Mouse (Mus musculus): ENCODE measurements at regions not wholly inside any gene's neighbourhood (a gene's known extent, or its start where the extent isn't known, plus 50 kb on each side); places are given as distances from the start of the nearest gene placed in this dataset.

DNA sequence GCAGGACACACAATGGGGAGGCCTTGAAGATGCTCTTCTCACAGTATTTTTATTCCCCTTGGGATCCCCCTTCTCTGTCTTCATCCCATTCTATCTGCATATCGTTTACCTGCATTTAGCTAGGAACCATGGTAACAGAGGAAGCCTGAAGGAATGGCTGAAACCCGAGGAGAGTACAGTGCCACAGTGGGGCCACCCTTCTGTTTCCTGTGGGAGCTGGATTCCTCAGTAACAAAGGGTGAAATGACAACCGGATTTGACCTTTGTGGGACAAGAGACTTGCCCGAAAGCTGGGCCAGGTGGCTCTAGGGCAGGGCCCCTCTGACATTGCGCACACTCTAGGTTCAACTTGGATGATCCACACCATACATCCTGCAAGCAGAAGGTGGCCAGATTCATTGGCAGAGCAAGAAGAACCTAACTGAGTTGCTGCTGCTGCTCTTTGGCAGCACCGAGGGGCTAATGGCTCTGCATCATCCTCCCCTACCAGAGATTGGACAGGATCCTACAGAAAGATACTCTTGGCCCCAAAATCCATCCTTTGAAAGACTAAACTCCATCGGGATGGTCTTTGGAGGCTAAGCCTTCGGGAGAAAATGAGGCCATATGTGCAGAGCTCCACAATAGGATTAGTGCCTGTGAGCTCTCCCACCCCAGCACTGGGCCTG is 310.0 kb downstream of the Sox9 start:
- no peak for DNase-seq (ENCODE audit: low read depth)

DNA sequence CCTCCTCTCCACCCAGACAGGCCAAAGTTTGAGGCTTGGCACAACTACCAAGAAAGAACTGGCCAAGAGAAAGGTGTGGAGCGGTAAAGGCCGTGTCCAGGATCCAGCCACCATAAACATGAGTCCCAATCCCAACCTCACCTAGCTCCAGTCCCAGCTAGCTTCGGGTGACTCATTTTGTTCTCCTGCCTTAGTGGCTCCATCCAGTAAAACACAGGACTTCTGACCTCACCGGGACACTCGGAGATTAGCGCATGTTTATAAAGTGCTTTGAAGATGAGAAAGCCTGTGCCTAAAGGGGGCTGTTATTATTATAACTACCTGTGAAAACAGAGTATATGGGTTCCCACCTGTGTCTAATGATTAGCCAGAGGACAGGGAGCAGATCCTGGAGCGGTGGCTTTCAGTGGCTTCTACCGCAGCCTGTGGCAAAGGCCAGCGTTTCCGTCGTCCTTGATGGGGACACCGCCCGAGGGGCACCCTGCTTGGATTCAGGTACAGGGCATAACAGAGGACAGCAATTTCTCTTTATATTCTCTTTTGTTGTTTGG is 311.9 kb downstream of the Sox9 start:
- no peak for DNase-seq (ENCODE audit: low read depth)

DNA sequence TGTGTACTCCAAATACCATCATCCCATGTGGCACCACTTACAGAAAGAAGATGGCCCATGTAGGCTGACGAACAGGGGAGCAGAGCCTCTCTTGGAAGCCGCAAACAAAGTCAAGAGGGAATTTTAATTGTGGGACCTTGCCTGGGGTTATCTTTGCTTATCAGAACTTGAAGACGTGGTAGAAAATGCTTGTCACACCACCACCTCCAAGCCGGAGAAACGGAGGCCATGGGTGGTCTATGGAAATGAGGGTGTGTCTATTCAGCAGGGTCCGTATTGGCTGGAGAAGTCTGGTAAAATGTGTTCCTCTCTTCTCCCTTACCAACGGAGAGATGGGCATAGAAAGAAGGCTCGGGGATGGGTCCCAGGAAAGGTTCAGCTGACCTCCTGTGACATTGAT is 313.6 kb downstream of the Sox9 start:
- DNase-seq (ENCODE audit: low read depth): no peak

DNA sequence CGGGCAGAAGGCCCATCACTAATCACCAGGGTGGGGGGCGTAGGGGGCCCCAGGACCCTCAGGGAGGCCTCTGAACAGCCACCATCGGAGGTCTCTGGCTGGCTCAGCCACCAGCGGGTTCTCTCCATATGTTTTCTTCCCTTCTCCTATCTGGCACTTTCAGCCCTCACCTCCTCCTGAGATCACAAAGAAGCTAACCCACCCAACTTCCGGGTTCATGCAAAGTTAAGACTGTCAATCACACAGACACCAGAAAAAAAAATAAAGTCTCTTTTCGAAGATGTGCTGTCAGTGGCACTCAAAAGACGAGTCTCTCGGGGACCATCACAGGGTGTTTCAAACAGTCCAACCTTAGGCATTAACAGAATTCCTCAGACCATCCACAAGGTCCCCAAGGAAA is 314.2 kb downstream of the Sox9 start:
- no peak for DNase-seq (ENCODE audit: low read depth)

DNA sequence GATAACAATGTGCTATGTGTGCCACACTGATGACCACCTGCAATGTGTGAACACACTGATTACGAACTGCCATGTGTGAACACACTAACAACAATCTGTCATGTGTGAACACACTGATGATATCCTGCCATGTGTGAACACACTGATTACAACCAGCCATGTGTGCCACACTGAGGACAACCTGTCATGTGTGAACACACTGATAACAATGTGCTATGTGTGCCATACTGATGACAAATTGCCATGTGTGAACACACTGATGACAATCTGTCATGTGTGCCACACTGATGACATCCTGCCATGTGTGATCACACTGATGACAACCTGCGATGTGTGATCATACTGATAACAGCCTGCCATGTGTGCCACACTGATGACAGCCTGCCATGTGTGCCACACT is 316.3 kb downstream of the Sox9 start:
- DNase-seq (ENCODE audit: low read depth): no peak

DNA sequence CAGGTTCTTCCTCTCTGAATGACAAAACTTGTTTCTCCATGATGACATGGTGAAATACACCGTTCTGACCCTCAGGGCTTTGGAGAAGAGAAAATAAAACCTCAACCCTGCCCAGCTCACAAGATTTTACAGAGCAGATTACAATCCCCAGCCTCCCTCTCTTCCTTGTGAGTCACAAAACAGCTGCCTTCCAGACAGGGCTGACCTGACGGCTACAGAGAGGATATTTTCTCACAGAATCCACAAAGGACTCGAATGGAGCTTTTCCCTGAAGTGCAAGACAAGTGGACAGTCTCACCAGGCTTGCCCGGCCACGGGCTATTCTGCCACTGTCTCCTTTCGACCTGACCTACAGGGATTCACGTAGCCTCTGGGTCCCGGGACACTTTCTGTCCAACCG is 318.8 kb downstream of the Sox9 start:
- no peak for DNase-seq (ENCODE audit: low read depth)

DNA sequence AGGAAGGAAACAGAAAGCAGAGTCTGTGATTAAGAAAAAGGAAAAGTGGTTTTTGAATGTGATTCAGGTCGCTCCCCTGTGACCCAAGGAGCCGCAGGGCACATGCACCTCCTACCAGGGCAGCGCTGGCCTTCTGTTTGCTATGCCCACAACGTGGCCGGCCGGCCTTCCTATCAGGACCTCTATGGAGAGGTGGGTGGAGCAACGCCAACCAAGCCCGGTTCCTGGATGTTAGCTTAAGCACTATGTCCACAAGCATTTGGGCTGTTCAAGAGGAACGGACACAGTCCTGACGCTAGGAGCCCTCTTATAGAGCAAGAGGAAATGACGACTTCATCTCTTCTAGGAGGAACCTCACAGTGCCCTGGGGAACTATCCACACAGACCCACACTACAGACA is 319.5 kb downstream of the Sox9 start:
- DNase-seq (ENCODE audit: low read depth): no peak

DNA sequence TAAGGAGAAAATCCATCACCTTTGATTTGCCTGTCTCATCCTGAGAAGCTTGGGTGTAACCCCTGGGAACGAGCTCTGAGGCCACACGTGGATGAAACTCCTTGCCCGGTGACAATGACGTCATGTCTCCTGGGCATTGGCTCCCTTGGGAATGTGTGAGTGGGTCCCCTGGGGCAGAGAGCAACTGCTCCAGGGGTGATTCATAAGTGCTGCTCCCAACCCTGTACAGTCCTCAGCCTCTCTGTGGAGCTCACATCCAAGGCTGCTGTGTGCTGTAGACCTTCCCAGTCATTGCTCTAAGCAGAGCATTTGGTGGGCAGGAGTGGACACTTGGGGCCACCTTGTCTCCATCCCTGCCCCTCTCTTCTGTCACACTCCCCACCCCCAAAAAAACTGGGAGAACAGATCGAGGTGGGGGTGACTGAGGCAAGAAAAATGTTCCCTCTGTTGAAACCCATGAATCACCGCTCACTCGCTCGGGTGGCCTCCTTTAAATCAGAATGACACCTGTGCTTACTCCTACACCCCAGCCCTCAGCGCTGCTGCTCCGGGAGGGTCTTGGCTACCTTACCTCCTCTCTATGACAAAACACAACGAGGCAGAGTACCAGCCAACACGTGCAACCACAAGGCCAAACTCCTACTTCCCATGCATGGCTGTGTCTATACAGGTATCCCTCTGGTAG is 321.3 kb downstream of the Sox9 start:
- no peak for DNase-seq (ENCODE audit: low read depth)

DNA sequence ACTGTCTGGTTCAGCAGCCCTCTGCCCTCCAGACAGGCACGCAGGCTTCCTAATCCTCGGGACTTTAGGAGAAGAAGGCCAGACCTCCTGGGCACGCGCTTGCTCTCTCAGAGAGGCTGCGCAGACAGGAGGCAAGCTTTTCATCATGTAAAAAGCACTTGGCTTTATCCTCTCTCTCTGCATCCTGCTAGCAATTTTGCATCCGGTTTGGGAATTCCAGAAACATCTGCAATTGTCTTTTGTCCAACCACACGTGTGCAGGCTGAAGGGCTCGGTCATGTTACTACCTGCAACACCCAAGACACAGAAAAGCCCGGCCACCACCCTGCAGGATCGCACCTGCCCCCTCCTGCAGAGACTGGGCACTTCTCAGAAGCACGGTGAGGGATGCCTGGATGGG is 323.3 kb downstream of the Sox9 start:
- no peak for DNase-seq (ENCODE audit: low read depth)

DNA sequence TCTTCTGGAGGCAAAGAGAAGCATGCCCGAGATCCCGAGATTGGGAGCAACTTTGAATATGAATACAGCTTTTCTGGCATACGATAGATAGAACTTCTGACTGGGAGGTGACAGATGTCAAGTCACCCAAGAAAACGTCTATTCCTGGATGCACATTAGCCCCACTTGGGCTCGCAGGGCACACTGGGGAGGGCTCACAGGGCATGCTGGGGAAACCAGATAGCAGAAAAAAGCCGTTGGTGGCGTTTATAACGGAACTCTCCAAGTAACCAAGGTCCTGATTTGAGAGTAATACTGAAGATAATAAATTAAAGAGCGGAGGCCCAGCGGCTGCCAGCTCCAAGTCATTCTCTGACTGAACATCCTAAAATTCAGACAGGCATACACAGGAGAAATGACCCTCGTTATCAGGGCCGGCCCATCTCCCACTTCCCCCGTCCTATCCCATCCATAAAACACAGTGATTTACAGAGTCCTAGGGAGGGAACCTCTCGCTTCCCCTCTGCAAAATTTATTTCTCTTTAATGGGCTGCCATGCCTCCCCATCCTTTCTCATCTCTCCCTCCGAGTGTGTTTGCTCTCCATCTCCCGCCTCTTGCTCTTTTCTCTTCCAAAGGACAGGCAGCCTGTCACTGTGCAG is 325.3 kb downstream of the Sox9 start:
- no peak for DNase-seq (ENCODE audit: low read depth)

DNA sequence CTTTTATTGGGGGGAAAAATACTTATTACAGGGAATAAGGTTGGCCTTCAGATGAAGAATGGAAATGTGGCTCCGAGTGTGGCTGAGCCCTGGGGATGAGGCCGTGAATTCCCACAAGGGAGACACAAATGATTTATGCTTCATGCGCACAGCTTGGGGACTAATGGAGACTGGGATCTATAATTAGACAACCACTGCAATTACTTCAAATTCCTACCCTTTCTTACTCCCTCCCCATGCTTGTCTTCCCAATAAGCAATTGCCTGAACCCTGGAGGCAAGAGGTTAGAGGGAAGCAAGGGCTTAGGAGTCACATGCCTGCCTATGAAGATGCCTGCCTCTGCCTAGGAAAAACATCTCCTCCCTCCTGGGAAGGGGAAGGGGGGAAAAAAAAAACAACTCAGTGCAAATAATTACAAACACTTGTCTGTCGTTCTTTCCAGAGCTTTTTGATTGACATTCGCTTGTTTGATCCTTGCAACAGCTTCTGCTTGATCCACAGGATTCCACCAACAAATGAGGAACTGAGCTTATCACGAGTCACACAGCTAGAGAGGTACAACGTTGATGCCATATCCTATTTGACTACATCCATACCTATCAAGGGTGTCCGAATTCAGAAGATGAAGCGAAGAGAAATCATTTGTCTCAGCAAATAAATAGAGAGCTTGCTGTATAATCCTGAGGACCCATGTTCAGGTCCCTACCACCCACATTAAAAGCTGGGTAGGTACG is 326.1 kb downstream of the Sox9 start:
- no peak for DNase-seq (ENCODE audit: low read depth)

DNA sequence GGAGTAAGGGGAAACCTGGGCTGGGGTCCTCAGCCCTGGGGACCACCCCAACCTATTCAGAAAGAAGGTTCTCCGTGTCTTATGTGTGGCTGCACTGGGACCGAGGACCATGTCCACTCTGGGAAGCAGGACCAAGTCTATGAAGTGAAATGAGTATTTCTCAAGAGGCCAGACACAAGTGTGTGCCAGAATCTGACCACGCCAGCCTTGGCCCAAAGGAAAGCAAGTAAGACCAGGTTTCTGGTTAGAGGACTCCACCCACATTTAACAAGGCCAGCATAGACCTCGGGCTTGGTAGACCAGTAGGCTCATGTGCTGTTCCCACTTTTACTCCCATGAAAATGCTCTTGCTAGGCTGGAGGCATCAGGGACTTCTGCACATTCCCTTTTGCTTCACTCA is 327.1 kb downstream of the Sox9 start:
- no peak for DNase-seq (ENCODE audit: low read depth)

DNA sequence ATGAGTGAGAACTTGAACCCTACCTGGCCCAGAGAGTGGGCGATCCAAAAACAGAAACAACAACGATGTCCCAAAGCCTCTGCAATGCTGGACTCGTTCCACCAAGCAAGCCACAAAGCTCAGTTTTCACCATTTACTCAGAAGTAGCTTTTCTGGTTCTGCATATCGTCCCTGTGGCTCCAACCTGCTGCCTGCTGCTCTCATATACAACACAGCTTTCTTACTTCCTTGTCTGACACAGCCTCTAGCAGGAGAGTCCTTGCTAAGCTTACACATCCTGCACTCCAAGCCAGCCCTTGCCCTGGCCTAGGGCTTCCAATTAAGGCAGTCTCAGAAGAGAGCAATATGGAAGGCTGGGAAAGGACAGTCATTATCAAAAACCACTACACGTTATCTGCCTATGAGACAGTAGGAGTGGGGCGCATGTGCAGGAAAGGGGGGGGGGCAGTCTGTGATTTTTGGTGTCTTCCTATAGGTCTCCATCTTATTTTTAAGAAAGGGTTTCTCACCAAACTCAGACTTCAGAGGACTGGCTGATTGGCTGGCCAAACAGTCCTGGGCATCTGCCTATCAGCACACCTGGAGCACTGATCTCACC is 331.3 kb downstream of the Sox9 start:
- no peak for DNase-seq (ENCODE audit: low read depth)

DNA sequence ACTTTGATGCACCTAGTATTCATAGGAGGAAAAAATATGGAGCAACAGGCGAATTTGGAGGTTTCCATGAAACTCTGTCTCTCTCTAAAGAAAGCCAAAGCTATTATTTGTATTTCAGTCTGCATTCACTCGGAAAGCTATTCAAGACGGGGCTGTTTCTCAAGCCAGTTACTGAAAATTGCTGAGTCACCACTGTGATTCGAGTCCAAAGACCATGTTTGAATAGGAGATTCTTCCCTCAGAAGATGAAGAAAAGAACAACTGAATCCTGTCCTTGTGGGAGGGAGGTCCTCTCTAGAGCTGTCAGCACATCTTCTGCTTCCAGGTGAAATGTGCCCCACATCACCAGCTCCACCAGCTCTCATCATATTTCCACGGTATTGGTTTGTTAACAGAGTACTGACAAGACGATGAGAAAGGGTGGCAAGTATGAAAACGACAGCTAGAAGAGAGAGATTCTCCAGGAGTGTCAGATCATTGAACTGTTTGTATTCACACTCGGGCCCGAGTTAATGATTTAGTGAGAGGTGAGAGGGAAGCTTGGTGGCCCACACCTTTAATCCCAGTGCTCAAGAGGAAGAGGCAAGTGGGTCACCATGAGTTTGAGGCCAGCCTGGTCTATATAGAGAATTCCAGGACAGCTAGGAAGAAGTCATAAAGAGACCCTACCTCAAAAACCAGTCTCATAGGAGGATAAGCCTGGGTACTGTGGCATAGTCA is 335.3 kb downstream of the Sox9 start:
- no peak for DNase-seq (ENCODE audit: low read depth)

DNA sequence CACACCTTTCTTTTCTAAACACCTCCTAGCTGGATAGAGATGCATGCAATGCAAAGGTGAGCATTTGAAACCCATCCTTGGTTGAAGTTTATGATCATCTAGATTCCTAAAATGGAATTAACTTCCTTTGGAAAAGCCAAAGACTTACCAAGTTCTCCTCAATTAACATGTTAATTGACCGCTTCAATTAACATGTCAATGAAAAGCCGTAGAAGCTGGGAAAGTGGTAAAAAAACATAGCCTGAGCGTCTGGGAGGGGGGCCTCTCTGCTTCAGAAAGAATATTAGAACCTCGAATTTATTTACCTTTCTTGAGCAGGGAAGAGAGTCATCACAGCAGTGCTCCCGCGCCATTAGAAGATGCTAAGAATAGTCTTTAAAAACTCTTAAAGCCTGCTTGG is 338.5 kb downstream of the Sox9 start:
- no peak for DNase-seq (ENCODE audit: low read depth)

DNA sequence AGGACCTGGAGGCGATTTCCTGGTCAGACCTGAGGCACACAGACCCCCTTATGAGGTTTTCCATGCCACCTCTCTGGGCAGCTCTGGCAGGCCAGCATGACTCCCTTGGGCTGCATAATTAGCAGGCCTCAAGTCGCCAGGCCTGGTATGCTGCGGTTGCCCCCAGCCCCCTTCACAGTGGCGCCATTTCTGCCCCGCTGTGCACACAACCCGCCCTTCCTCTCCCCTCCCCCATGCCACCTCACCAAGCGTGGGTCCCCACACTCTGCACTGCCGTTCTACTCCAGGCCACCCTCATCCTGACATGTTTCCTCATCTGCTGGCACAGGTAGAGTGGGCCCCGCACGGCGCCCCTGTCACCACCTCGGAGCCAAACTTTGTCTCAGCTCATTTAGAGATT is 339.3 kb downstream of the Sox9 start:
- DNase-seq (ENCODE audit: low read depth): no peak

DNA sequence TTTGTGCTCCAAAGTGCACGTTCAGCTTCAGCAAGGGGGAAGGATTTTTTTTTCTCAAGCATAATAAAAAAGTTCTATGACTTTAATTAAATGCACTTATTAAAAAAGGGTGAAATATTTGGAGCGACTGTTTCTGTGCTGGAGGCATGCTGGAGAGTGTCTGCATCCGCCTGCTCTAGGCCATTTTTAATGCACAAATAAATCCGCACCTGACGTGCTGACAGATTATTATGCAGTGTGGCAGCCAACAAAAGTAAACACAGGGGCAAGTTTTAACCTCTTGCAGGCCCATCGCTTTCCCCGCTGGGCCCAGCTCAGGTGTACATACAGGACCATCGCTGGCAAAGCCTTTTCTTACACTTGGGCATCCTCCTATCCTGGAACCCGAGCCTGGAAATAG is 340.1 kb downstream of the Sox9 start:
- no peak for DNase-seq (ENCODE audit: low read depth)

DNA sequence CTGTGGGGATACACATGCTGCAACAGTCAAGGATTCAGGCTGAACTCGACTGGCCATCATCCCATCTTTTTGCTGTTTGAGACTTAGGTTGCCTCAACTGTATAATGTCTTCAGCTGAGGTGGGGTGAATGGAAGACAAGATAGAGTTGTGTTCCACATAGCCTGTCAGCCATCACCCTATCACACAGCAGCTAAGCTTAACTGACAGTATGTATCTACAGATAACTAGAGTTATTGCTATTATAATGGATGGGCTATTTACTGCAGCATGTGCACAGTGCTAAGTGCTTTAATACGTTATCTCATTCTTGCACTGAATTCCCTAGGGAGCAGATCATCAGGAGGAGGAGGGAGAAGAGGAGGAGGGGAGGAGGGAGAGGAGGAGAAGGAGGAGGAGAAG is 340.9 kb downstream of the Sox9 start:
- no peak for DNase-seq (ENCODE audit: low read depth)

DNA sequence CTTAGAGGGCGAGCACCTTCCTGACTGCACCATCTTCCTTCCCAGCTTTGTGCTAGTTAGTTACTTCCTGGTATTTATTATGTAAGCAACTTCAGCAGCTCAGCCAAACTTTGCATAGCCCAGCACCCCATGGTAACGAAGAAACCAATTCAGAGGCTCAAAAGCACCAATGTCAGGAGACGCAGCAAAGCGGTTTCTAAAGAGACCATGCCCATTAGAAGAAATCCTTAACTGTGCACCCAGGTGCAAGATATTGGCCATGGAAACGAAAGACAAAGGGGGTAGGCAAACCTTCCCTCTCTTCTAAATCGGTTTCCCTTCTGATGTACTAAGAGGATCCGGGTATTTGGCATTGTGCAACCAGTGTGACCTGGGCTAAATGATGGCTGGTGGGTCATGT is 343.8 kb downstream of the Sox9 start:
- DNase-seq (ENCODE audit: low read depth): no peak

DNA sequence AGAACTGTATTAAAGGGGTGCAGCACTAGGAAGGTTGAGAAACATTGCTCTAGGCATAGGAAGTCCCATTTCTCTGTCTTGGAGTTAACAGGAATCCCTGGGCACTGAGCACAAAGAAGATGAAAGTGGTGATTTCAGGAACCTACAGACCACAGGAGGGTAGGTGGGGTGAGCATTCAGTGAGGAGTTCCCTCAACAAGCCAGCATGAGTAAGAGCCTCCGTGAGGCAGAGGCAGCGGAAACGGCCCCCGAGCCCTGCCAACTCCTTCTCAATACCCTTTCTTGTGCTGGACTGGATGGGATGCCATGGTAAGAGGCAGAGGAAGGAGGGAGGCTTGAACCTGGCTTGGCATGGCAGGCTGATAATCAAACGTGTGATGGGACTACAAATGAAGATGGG is 347.2 kb downstream of the Sox9 start:
- DNase-seq (ENCODE audit: low read depth): no peak

DNA sequence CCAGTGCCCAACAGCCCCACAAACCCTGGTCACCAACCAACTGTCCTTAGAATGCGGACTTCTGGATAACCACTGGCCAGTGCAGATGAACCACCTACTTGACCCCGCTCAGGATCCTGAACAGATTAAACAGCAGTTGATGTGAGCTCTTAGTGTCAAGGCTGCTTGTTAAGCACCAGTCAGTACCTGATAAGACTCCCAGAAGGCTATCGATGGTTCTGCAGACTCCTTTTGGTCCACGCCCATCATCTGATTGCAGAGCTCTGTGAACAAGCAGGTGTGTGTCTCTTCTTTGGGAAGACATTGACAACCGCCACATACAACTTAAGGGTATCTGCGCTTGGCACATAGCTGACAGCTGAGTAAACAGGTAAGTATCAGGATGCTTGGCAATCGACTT is 348.0 kb downstream of the Sox9 start:
- DNase-seq (ENCODE audit: low read depth): no peak

All from c-Kit-positive CD71-positive TER-119-negative erythroid progenitor cells, embryonic 14.5 days (primary cell).